Comparison of ENCODE assay signal across 8 mouse cellular contexts in the genomic region with DNA sequence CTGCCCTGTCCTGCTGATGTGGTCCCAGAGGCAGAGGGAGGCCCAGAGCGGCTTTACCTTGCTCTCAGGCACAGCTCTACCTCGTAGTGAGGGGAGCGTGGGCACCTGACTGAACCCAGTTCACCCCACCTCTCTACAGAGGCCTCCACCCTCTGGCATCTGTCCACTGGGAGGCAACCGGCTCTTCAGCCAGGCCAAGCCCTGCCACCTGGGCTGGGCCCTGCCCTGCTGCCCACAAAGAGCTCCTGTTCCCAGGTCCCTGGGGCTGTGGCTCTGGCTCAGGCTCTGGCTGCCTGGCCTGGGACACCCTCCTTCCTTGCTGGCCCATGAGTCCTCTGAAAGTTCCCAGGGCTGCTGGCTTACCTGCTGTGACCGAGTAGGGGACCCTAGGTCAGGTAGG. TPM values are rescaled to one million over a fixed set of nuclear protein-coding genes. Genes with fewer than 3 reads are reported as not detected.
DNase-seq lines count a peak whose midpoint lies in the region; ATAC-seq lines count a peak whose summit lies in the region.

No protein-coding gene starts in this region.

- WGBS in midbrain, embryonic 11.5 days: 81% methylated on average over 5 of the region's 5 CpGs
- WGBS in midbrain, embryonic 14.5 days: 82% methylated on average over 5 of the region's 5 CpGs
- 65% methylated on average over 5 of the region's 5 CpGs for WGBS in heart, embryonic 11.5 days (ENCODE audit: insufficient replicate concordance)
- WGBS in limb, embryonic 13.5 days: 60% methylated on average over 5 of the region's 5 CpGs
- 74% methylated on average over 5 of the region's 5 CpGs for WGBS in neural tube, embryonic 15.5 days

- ATAC-seq in midbrain, embryonic 11.5 days (ENCODE audit: low FRiP score): no peak
- no peak; the same call in 1 of the 2 replicates for ATAC-seq in midbrain, embryonic 14.5 days (ENCODE audit: low FRiP score, low TSS enrichment)
- ATAC-seq in heart, embryonic 11.5 days (replicated peaks; ENCODE audit: insufficient number of reproducible peaks, low FRiP score, low TSS enrichment): 0 out of 2 replicates have a peak, but pooled peaks have one; percentile 10
- peak; percentile 10; the same call in 1 of the 2 replicates for ATAC-seq in limb, embryonic 13.5 days (ENCODE audit: low FRiP score, low read depth)
- ATAC-seq in neural tube, embryonic 15.5 days (ENCODE audit: low FRiP score): no peak

- H3K9ac ChIP-seq in midbrain, embryonic 11.5 days (ENCODE audit: low read length): 0 out of 2 replicates have a peak overlapping the region, but pooled peaks have one; percentile 18
- H3K9ac ChIP-seq in midbrain, embryonic 14.5 days (replicated peaks; ENCODE audit: low read length): no peak overlapping the region
- H3K9ac ChIP-seq in heart, embryonic 11.5 days (ENCODE audit: low read depth, low read length): peak overlapping the region; percentile 46
- H3K9ac ChIP-seq in limb, embryonic 13.5 days: peak overlapping the region; percentile 54
- H3K9ac ChIP-seq in neural tube, embryonic 15.5 days (replicated peaks): no peak overlapping the region

- DNase-seq in midbrain, embryonic 11.5 days (ENCODE audit: low spot score, missing footprints): no peak
- DNase-seq in midbrain, embryonic 14.5 days: no peak
- DNase-seq in thymus, postnatal 25 days: no peak
- DNase-seq in cerebellum, postnatal 14 days: no peak
- no peak for DNase-seq in yolk sac, embryonic 10.5 days (ENCODE audit: low spot score)

- H3K9me3 ChIP-seq in midbrain, embryonic 11.5 days (ENCODE audit: control insufficient read depth, low read length): no peaks in the 10 kb centered on the region
- no peaks in the 10 kb centered on the region for H3K9me3 ChIP-seq in midbrain, embryonic 14.5 days (ENCODE audit: control insufficient read depth, low read length)
- no peaks in the 10 kb centered on the region for H3K9me3 ChIP-seq in heart, embryonic 11.5 days (replicated peaks; ENCODE audit: control insufficient read depth, low read length)
- no peaks in the 10 kb centered on the region for H3K9me3 ChIP-seq in limb, embryonic 13.5 days
- H3K9me3 ChIP-seq in neural tube, embryonic 15.5 days (replicated peaks): no peaks in the 10 kb centered on the region

- H3K4me3 ChIP-seq in midbrain, embryonic 11.5 days (ENCODE audit: low read depth, low read length): no peak overlapping the region
- no peak overlapping the region for H3K4me3 ChIP-seq in midbrain, embryonic 14.5 days (replicated peaks; ENCODE audit: low read depth, low read length)
- H3K4me3 ChIP-seq in heart, embryonic 11.5 days (ENCODE audit: low read depth, low read length): no peak overlapping the region
- H3K4me3 ChIP-seq in limb, embryonic 13.5 days: no peak overlapping the region
- H3K4me3 ChIP-seq in neural tube, embryonic 15.5 days (replicated peaks): no peak overlapping the region

- H3K27me3 ChIP-seq in midbrain, embryonic 11.5 days (ENCODE audit: control insufficient read depth, insufficient read depth, low read length): no peaks in the 10 kb centered on the region
- H3K27me3 ChIP-seq in midbrain, embryonic 14.5 days (ENCODE audit: control insufficient read depth, insufficient read depth, low read length): no peaks in the 10 kb centered on the region
- H3K27me3 ChIP-seq in heart, embryonic 11.5 days (ENCODE audit: control insufficient read depth, insufficient read depth, low read length): no peaks in the 10 kb centered on the region
- no peaks in the 10 kb centered on the region for H3K27me3 ChIP-seq in limb, embryonic 13.5 days
- no peaks in the 10 kb centered on the region for H3K27me3 ChIP-seq in neural tube, embryonic 15.5 days (replicated peaks)

- no peaks in the 10 kb centered on the region; the same call in 1 of the 2 replicates for H3K36me3 ChIP-seq in midbrain, embryonic 11.5 days (ENCODE audit: control insufficient read depth, insufficient read depth, low read length)
- peaks cover 56% of the 10 kb centered on the region for H3K36me3 ChIP-seq in midbrain, embryonic 14.5 days (ENCODE audit: control insufficient read depth, insufficient read depth, low read length)
- peaks cover 12% of the 10 kb centered on the region for H3K36me3 ChIP-seq in heart, embryonic 11.5 days (ENCODE audit: control insufficient read depth, insufficient read depth, low read length)
- peaks cover 63% of the 10 kb centered on the region for H3K36me3 ChIP-seq in limb, embryonic 13.5 days
- peaks cover 38% of the 10 kb centered on the region for H3K36me3 ChIP-seq in neural tube, embryonic 15.5 days

- H3K4me1 ChIP-seq in midbrain, embryonic 11.5 days (ENCODE audit: control insufficient read depth, insufficient read depth, low read length): no peaks in the 10 kb centered on the region
- H3K4me1 ChIP-seq in midbrain, embryonic 14.5 days (ENCODE audit: control insufficient read depth, insufficient read depth, low read length): no peaks in the 10 kb centered on the region
- H3K4me1 ChIP-seq in heart, embryonic 11.5 days (ENCODE audit: control insufficient read depth, insufficient read depth, low read length): peaks cover 18% of the 10 kb centered on the region
- H3K4me1 ChIP-seq in limb, embryonic 13.5 days: peaks cover 33% of the 10 kb centered on the region
- peaks cover 14% of the 10 kb centered on the region for H3K4me1 ChIP-seq in neural tube, embryonic 15.5 days

- H3K4me2 ChIP-seq in midbrain, embryonic 11.5 days: no peak overlapping the region
- H3K4me2 ChIP-seq in midbrain, embryonic 14.5 days (ENCODE audit: low read length): no peak overlapping the region
- no peak overlapping the region for H3K4me2 ChIP-seq in heart, embryonic 11.5 days
- H3K4me2 ChIP-seq in limb, embryonic 13.5 days (replicated peaks): no peak overlapping the region
- H3K4me2 ChIP-seq in neural tube, embryonic 15.5 days: no peak overlapping the region

- no peak overlapping the region; the same call in 1 of the 2 replicates for H3K27ac ChIP-seq in midbrain, embryonic 11.5 days (ENCODE audit: low read depth, low read length)
- H3K27ac ChIP-seq in midbrain, embryonic 14.5 days (replicated peaks; ENCODE audit: low read depth, low read length): no peak overlapping the region; the same call in 1 of the 2 replicates
- H3K27ac ChIP-seq in heart, embryonic 11.5 days (ENCODE audit: low read depth, low read length): peak overlapping the region; percentile 96
- H3K27ac ChIP-seq in limb, embryonic 13.5 days: peak overlapping the region; percentile 79
- H3K27ac ChIP-seq in neural tube, embryonic 15.5 days (replicated peaks): peak overlapping the region; percentile 76

RNA-seq across cellular contexts. Expression of gene Fam129b, which starts 38.4 kb away (rescaled TPM):
- polyA plus RNA-seq in midbrain, embryonic 11.5 days (2014; fragmentation: Nextera tagmentation; extraction: Ambion mirVana): 10.3 and 10.6 TPM in 2 replicates
- polyA plus RNA-seq in midbrain, embryonic 14.5 days (2014; fragmentation: Nextera tagmentation; extraction: Ambion mirVana): 13.6 and 19.8 TPM in 2 replicates
- 21.5 and 24.2 TPM in 2 replicates for polyA plus RNA-seq in heart, embryonic 11.5 days (2014; fragmentation: Nextera tagmentation; extraction: Ambion mirVana)
- 48.5 and 55.8 TPM in 2 replicates for polyA plus RNA-seq in limb, embryonic 13.5 days (2015; fragmentation: Nextera tagmentation; extraction: Ambion mirVana)
- polyA plus RNA-seq in neural tube, embryonic 15.5 days (2015; fragmentation: Nextera tagmentation; extraction: Ambion mirVana): 30.7 and 34.7 TPM in 2 replicates

RNA-seq across cellular contexts. Expression of gene Rpl12, which starts 47.0 kb away (rescaled TPM):
- polyA plus RNA-seq in midbrain, embryonic 11.5 days (2014; fragmentation: Nextera tagmentation; extraction: Ambion mirVana): 129 and 155 TPM in 2 replicates
- 105 and 110 TPM in 2 replicates for polyA plus RNA-seq in midbrain, embryonic 14.5 days (2014; fragmentation: Nextera tagmentation; extraction: Ambion mirVana)
- 131 and 158 TPM in 2 replicates for polyA plus RNA-seq in heart, embryonic 11.5 days (2014; fragmentation: Nextera tagmentation; extraction: Ambion mirVana)
- polyA plus RNA-seq in limb, embryonic 13.5 days (2015; fragmentation: Nextera tagmentation; extraction: Ambion mirVana): 159 and 175 TPM in 2 replicates
- polyA plus RNA-seq in neural tube, embryonic 15.5 days (2015; fragmentation: Nextera tagmentation; extraction: Ambion mirVana): 104 and 116 TPM in 2 replicates

RNA-seq across cellular contexts. Expression of gene Lrsam1, which starts 47.1 kb away (rescaled TPM):
- polyA plus RNA-seq in midbrain, embryonic 11.5 days (2014; fragmentation: Nextera tagmentation; extraction: Ambion mirVana): 9.2 and 9.3 TPM in 2 replicates
- 19.8 and 20.2 TPM in 2 replicates for polyA plus RNA-seq in midbrain, embryonic 14.5 days (2014; fragmentation: Nextera tagmentation; extraction: Ambion mirVana)
- polyA plus RNA-seq in heart, embryonic 11.5 days (2014; fragmentation: Nextera tagmentation; extraction: Ambion mirVana): 6.7 and 7.4 TPM in 2 replicates
- 13.9 and 14.1 TPM in 2 replicates for polyA plus RNA-seq in limb, embryonic 13.5 days (2015; fragmentation: Nextera tagmentation; extraction: Ambion mirVana)
- polyA plus RNA-seq in neural tube, embryonic 15.5 days (2015; fragmentation: Nextera tagmentation; extraction: Ambion mirVana): 22.0 and 23.5 TPM in 2 replicates

Comparison
In these comparisons a context has a peak if more than half of its experiments do, and no peak if none do; other contexts are left out.
1. H3K9ac ChIP-seq: peak in midbrain, embryonic 11.5 days (single experiment), heart, embryonic 11.5 days (single experiment) and limb, embryonic 13.5 days (single experiment); none in midbrain, embryonic 14.5 days (single experiment) and neural tube, embryonic 15.5 days (single experiment).
2. ATAC-seq: peak in heart, embryonic 11.5 days (single experiment) and limb, embryonic 13.5 days (single experiment); none in midbrain, embryonic 11.5 days (single experiment), midbrain, embryonic 14.5 days (single experiment) and neural tube, embryonic 15.5 days (single experiment).
3. H3K27ac ChIP-seq: peak in heart, embryonic 11.5 days (single experiment), limb, embryonic 13.5 days (single experiment) and neural tube, embryonic 15.5 days (single experiment); none in midbrain, embryonic 11.5 days (single experiment) and midbrain, embryonic 14.5 days (single experiment).